Mouse (Mus musculus) heart, adult 2 months (tissue): ENCODE results near the gene Dph5.

ENCODE experiments used
- CTCF ChIP-seq: fragments of 200-600 bp; IDR thresholded peaks from 2 replicates; pipeline ENCODE4 v1.8.1; 2022; ENCODE audit warnings: antibody characterized with exemption, mild to moderate bottlenecking, moderate library complexity
- EP300 ChIP-seq: fragments of 200-500 bp; IDR thresholded peaks from 2 replicates; pipeline ENCODE4 v1.6.1; 2011; ENCODE audit warnings: low read depth, low read length, control low read depth; ENCODE audit not compliant: insufficient read depth
- POLR2A ChIP-seq: fragments of 200-500 bp; IDR thresholded peaks from 2 replicates; pipeline ENCODE4 v1.6.1; 2011; ENCODE audit warnings: mild to moderate bottlenecking, low read depth, low read length, control low read depth; ENCODE audit not compliant: insufficient read depth

DNA sequence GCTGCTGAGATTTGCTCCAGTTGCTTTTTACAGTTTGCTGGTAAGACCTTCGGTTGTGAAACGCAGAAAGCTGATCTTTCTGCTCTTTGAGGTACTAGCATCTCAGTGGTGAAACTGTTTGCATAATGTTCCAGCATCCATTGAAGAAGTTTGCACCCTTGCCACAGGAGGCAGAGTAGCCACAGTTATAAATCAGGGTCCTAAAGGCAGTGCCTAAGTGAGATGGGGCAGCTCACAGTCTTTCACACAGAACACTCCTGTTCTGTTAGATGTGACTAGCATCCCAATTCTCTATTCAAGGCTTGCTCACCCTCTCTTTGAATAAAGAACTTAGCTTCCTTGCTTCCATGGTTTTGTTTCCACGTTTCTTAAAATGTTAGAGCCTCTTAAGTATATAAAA, 17.4 kb downstream of the Dph5 start:
- TF ChIP-seq POLR2A (no peak), CTCF (no peak), EP300 (no peak)
